Mouse (Mus musculus) gastrocnemius, postnatal 14 days (tissue): Measurements from ENCODE around the gene Vmn2r108. TPM values are rescaled to one million over a fixed set of nuclear protein-coding genes. Genes with fewer than 3 reads are reported as not detected.
"Not testable (repeated sequence)": the region's sequence is repeated elsewhere in the genome, so short reads cannot be mapped to it uniquely, and the experiment has no call there.

Experiments used
- DNase-seq: peaks from one replicate; pipeline ENCODE4 v3.0.0; 2021; ENCODE audit warnings: mixed read lengths
- intact Hi-C: fragments of 180-260 bp; cut with DNase I; formaldehyde crosslinking; loops from one replicate; pipeline ENCODE4 v1.15.1; 2025; ENCODE audit warnings: low total_unique reads
- long read RNA-seq, 2 experiments: library from polyadenylated mRNA; stranded (forward); transcript quantifications; one replicate each; pipeline ENCODE4 v2.0.0; 2021
- total RNA-seq, 2 experiments: library from RNA; stranded (reverse); gene quantifications; 2 replicates each; pipeline ENCODE4 v1.2.3; 2021

The Vmn2r108 gene
- not detected for total RNA-seq
- long read RNA-seq, experiment 1 = 0 reads
- long read RNA-seq, experiment 2 = 0 reads

DNA sequence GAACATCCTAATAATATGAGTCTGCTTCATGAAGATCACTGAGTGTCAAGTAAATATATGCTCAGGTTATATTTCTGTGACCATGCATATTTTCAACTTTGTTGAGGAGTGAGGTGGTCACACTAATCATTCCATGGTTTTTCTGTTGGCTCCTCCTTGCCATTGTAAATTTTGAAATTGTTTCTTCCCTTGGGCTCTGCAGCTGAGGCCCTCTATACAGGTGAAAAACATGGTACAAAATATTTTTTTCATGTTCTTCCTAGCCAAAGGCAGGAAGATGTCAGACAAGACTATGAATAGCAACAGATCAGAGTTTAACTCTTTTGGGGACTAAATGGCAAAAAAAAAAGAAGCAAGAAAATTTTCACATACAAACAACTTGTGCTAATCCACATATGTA lies at the start of gene Vmn2r108:
Vmn2r108 (minus strand) TSS at position 101 of the 400 bp plus-strand sequence.
- no peak for DNase-seq
- intact Hi-C loops = no loop called here

DNA sequence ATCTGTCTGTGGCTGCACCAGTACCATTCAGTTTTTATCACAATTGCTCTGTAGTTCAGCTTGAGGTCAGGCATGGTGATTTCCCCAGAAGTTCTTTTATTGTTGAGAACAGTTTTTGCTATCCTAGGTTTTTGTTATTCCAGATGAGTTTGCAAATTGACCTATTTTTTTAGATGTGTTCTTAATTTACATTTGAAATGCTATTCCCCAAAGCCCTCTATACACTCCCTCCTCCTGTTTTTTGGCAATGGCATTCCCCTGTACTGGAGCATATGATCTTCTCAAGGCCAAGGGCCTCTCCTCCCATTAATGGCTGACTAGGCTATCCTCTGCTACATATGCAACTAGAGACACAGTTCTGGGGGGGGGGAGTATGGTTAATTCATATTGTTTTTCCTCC lies 27.1 kb upstream of the Vmn2r108 start:
- DNase-seq, intact Hi-C loops: not testable (repeated sequence)

DNA sequence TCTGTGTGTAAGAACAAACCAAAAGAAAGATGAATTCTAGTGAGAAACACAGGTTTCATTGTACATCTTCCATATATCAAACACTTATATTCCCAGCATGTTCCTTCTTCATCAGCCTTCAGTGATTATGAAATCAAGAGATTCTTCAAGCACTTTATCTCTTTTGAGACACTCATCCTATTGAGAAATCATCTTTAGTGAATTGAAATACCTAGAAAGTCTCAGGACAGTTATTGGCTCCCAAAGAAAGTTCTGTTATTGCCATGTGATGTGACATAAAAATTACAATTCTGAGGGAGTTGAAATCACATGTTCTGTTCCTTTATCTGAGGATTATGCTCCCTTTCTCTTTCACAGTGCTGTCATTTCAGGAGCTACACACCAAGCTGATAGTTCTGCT lies 16.7 kb upstream of the Vmn2r108 start, which contains the start of gene Vmn1r225:
Vmn1r225 (plus strand) TSS at position 301 of the 400 bp plus-strand sequence.
- intact Hi-C loops = no loop called here
- DNase-seq = no peak

DNA sequence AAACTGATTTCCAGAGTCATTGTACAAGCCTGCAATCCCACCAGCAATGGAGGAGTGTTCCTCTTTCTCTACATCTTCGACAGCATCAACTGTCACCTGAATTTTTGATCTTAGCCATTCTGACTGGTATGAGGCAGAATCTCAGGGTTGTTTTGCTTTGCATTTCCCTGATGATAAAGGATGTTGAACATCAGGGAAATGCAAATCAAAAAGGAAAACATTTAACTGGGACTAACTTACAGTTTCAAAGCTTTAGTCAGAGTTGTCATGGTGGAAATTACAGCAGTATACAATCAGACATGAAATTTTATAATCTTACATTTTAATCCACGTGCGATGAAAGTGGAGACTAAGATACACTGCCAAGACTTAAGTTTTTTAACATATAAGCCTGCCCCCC lies 7.8 kb downstream of the Vmn2r108 start:
- intact Hi-C loops = no loop called here
- no peak for DNase-seq

DNA sequence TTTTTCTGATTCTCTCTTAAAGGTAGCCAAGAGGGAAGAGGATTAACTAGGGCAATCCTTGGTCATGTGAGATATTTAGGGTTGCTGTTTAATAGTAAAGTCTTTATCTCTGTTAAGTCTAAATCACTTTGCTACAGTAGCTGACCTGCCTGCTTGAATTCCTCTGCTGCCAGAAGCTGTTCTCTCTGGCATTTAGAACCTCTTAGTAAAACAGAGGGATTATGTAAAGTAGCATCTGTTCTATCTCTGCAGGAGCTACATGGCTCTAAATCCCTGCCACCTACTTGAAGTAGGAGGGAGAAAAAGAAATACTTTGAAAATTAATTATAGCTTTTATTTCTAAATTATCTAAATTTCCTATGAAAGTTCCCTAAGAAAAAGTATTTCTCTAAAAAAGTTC lies 41.9 kb downstream of the Vmn2r108 start:
- DNase-seq = no peak
- intact Hi-C loops = no loop called here

DNA sequence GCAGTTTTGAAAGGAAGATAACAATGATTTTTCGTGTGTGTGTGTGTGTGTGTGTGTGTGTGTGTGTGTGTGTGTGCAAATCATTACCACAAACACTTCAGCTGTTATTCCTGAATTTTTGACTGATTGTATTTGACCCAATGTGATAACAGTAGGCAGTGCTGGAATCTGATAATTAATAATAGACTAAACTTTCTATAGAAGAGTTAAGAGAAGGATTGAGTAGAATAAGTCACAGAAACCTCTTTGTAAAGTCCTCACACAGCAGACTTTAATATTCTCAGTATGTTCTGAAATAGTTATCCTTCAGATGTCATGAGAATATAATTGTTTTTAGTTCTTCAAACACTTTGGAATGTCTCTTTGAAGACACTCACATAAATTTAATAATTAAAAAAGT lies 67.3 kb downstream of the Vmn2r108 start, which contains the start of gene Vmn1r224:
Vmn1r224 (plus strand) TSS at position 301 of the 400 bp plus-strand sequence.
- no peak for DNase-seq
- intact Hi-C loops = no loop called here

Other genes with a start within 250 kb of the Vmn2r108 start
- gene Vmn2r105, start 246.3 kb downstream of the Vmn2r108 start, total RNA-seq = not detected
- gene Vmn2r106, start 195.8 kb downstream of the Vmn2r108 start, total RNA-seq = not detected
- not detected for gene Vmn2r107, start 136.1 kb downstream of the Vmn2r108 start, total RNA-seq
- not detected for gene Vmn1r224, start 67.2 kb downstream of the Vmn2r108 start, total RNA-seq
- gene Vmn1r225, start 16.8 kb upstream of the Vmn2r108 start, total RNA-seq = not detected
- gene Vmn2r109, start 83.4 kb upstream of the Vmn2r108 start, total RNA-seq = not detected
- gene Vmn2r110, start 115.1 kb upstream of the Vmn2r108 start, total RNA-seq = not detected
- gene Fpr-rs3, start 143.5 kb upstream of the Vmn2r108 start, total RNA-seq = not detected
- not detected for gene Vmn1r226, start 201.5 kb upstream of the Vmn2r108 start, total RNA-seq
- not detected for gene Vmn1r227, start 248.5 kb upstream of the Vmn2r108 start, total RNA-seq